Mouse (Mus musculus) hindbrain, embryonic 14.5 days (tissue): ENCODE data around the gene Cdk13. TPM values are rescaled to one million over a fixed set of nuclear protein-coding genes. Genes with fewer than 3 reads are reported as not detected.

Source experiments
- ATAC-seq: fragments of 200-750 bp; cut with Nextera tagmentation; 2 replicates; pipeline ENCODE4 v1.8.0; 2017; ENCODE audit warnings: moderate number of reproducible peaks, mild to moderate bottlenecking, moderate TSS enrichment, moderate library complexity; ENCODE audit not compliant: low FRiP score
- DNase-seq: peaks from one replicate; pipeline ENCODE4 v3.0.0-alpha.2; 2015; ENCODE audit warnings: low spot score
- H3K27ac ChIP-seq: fragments of 300-500 bp; sonication (generic); 2 replicates; pipeline ENCODE4 v1.5.1; 2014; ENCODE audit warnings: mild to moderate bottlenecking, moderate library complexity
- H3K27me3 ChIP-seq: fragments of 300-500 bp; sonication (generic); 2 replicates; pipeline ENCODE4 v1.6.1; 2014; ENCODE audit warnings: mild to moderate bottlenecking, low read length, mixed read lengths; ENCODE audit not compliant: control insufficient read depth, insufficient read depth
- H3K36me3 ChIP-seq: fragments of 300-500 bp; sonication (generic); replicated peaks from 2 replicates; pipeline ENCODE4 v1.6.1; 2014; ENCODE audit not compliant: control insufficient read depth, insufficient read depth
- H3K4me1 ChIP-seq: fragments of 300-500 bp; sonication (generic); replicated peaks from 2 replicates; pipeline ENCODE4 v1.6.1; 2014; ENCODE audit warnings: antibody characterized with exemption, low read length, mixed read lengths; ENCODE audit not compliant: control insufficient read depth, insufficient read depth
- H3K4me2 ChIP-seq: fragments of 300-500 bp; sonication (generic); replicated peaks from 2 replicates; pipeline ENCODE4 v1.6.1; 2014; ENCODE audit warnings: mild to moderate bottlenecking, moderate library complexity
- H3K4me3 ChIP-seq: fragments of 300-500 bp; sonication (generic); replicated peaks from 2 replicates; pipeline ENCODE4 v1.5.1; 2014; ENCODE audit warnings: mild to moderate bottlenecking, low read length
- H3K9ac ChIP-seq: fragments of 300-500 bp; sonication (generic); 2 replicates; pipeline ENCODE4 v1.6.1; 2014
- H3K9me3 ChIP-seq: fragments of 300-500 bp; sonication (generic); 2 replicates; pipeline ENCODE4 v1.6.1; 2016; ENCODE audit warnings: low read length; ENCODE audit not compliant: control insufficient read depth
- WGBS: fragments of 180-500 bp; shearing (Covaris S2); extraction: QIAGEN DNeasy Blood & Tissue Kit; methylation state at CpG from one replicate; pipeline ENCODE4 v1.1.7; 2014; 5-methylcytosine and 5-hydroxymethylcytosine counted together
- polyA plus RNA-seq: library from polyadenylated mRNA; unstranded; fragments of >200 nt; fragmentation: Nextera tagmentation; extraction: Ambion mirVana; gene quantifications from 2 replicates; pipeline ENCODE4 v1.2.1, GENCODE M21; 2014

Gene Cdk13
- polyA plus RNA-seq, 1 experiment from 2014 or later, result 20.3 TPM

DNA sequence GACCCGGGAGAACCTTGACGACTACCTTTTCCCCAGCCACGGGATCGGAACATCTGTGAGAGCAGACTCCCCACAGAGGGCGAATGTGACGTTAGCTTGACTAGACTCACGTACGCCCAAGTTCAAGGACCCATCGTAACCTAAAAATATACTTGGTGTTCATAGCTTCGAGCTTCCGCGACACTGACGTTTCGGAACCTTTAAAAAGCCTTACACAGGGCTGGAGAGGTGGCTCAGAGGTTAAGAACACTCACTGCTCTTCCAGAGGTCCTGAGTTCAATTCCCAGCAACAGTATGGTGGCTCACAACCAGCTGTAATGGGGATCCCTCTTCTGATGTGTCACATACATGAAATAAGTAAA lies 698 bp upstream of the Cdk13 start:
- Histone ChIP-seq H3K27me3 (no peaks in the 10 kb centered on the region), H3K9me3 (no peaks in the 10 kb centered on the region), H3K4me1 (peaks cover 17% of the 10 kb centered on the region), H3K4me3 (peak overlapping the region; percentile 99), H3K36me3 (no peaks in the 10 kb centered on the region), H3K27ac (peak overlapping the region; percentile 92), H3K4me2 (peak overlapping the region; percentile 54), H3K9ac (peak overlapping the region; percentile 73)
- WGBS, result under 1% methylated on average over 14 of the region's 14 CpGs
- ATAC-seq (no peak), DNase-seq (no peak)

DNA sequence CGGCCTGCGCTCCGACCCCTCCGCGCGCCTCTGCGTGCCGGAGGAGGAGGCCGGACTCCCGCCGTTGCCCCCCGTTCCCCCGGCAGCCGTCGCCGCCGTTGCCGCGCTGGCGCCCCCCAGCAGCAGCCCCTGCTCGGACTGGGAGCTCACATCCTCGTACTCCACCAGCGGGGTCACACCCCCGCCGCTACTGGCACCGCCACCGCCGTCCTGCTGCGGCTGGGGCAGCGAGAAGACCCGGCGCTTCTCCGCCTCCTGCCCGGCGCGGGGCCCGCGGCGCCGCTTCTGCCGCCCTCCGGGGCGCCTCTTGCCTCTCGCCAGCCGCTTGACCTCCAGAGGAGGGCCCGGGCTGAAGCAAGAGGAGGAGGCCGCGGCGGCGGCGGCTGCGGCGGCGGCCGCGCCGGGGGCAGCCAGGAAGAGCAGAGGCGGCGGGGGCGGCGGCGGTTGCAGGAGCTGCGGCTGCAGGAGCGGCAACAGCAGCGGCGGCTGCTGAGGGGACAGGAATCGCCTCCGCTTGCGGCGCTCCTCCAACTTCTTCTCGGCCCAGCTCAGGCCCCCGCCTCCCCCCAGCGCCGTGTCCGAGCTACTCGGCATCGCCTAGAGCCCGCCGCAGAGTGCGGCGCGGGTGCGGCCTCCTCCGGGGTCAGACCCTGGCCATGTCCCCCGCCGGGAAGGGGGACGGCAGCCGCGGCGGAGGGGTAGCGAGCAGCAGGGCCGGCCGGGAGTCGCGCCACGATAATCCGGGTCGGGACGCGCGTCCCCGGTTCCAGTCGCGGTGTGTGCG lies 647 bp downstream of the Cdk13 start:
- H3K27me3 ChIP-seq, result no peaks in the 10 kb centered on the region
- peak overlapping the region; percentile 99 for H3K4me3 ChIP-seq
- peak overlapping the region; percentile 92 for H3K27ac ChIP-seq
- H3K9ac ChIP-seq, result peak overlapping the region; percentile 93
- ATAC-seq (peak; percentile 28), DNase-seq (no peak)
- H3K4me2 ChIP-seq, result peak overlapping the region; percentile 99
- H3K4me1 ChIP-seq, result peaks cover 26% of the 10 kb centered on the region
- under 1% methylated on average over 80 of the region's 105 CpGs for WGBS
- H3K9me3 ChIP-seq, result no peaks in the 10 kb centered on the region
- 0 out of 2 replicates have a peak, but pooled peaks cover 4% of the 10 kb centered on the region for H3K36me3 ChIP-seq

DNA sequence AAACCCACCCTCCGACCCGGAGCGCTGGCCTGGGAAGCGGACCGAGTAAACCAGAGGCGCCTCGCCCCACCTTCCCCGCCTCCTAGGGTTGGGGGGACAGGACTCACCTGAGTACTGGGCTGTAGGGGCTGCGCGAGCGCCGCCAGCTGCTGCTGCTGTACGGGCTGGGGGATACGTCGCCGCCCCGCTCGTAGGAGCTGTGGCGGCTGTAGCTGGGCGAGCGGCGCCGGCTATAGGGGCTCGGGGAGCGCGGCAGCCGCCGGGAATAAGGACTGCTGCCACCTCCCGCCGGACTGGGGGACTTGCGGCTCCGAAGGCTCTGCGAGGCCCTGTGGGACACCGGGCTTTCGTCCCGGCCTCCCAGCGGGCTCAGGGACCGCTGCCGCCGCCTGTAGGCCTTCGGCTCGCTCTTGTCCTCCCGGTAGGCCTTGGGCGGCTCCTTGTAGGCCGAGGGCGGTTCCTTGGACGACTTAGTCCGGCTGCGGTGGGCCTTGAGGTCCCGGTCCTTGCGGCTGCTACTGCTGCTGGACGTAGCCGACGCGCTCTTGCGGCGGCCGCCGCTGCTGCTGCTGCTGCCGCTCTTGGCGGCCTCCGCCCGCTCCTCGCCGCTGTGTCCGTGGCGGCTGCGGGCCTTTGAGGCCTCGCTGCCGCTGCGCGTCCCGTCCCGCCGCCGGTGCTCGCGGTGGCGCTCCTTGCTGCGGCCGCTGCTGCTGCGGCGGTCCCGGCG lies 1.4 kb downstream of the Cdk13 start:
- H3K36me3 ChIP-seq, result 0 out of 2 replicates have a peak, but pooled peaks cover 4% of the 10 kb centered on the region
- peaks cover 26% of the 10 kb centered on the region for H3K4me1 ChIP-seq
- H3K27me3 ChIP-seq, result no peaks in the 10 kb centered on the region
- under 1% methylated on average over 82 of the region's 85 CpGs for WGBS
- H3K4me3 ChIP-seq, result peak overlapping the region; percentile 99
- H3K9ac ChIP-seq, result peak overlapping the region; percentile 93
- DNase-seq, result peak; percentile 64
- H3K4me2 ChIP-seq, result peak overlapping the region; percentile 99
- peak overlapping the region; percentile 92 for H3K27ac ChIP-seq
- H3K9me3 ChIP-seq, result no peaks in the 10 kb centered on the region
- ATAC-seq, result peak; percentile 29

DNA sequence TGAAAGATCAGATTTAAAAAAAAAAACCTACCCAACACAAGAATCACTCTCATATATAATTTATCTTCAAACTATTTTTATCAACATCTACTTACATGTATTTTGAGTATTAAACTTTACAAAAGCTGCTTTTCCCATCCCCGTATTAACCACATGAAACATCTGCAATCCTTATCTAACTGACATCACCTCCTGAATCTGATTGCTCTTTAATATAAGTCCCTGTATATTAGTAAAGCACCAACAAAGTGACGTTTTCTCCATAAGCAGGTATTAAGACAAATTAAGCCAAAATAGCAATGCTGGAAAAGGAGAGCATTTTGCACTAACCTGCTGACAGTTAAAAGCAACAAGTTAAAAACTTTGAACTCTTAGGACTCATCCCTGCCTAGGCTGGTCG lies 2.0 kb downstream of the Cdk13 start:
- Histone ChIP-seq H3K4me2 (peak overlapping the region; percentile 99), H3K27me3 (no peaks in the 10 kb centered on the region), H3K27ac (peak overlapping the region; percentile 92), H3K4me1 (peaks cover 26% of the 10 kb centered on the region), H3K9me3 (no peaks in the 10 kb centered on the region), H3K36me3 (peaks cover 4% of the 10 kb centered on the region; the same call in 1 of the 2 replicates), H3K9ac (peak overlapping the region; percentile 93), H3K4me3 (peak overlapping the region; percentile 99)
- no peak for ATAC-seq
- no peak for DNase-seq
- WGBS, result 4% methylated on average over 3 of the region's 3 CpGs

DNA sequence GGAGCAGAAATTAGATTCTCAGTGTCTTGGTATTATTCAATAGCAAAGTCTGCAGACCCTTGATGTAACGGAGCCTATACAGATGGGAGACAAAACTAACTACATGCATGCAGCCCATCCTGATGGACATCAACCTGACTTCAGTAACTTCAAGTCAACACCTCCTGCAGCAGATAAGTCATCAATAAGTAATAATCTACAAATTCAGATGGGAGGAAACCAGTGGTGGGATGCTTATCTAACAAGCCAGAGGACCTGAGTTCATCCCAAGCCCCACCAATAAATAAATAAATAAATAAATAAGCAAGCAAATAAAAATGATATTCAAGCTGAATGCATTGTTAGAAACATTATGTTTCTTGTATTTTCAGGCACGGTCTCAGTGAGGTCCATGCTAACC lies 5.2 kb downstream of the Cdk13 start:
- no peak overlapping the region for H3K4me3 ChIP-seq
- H3K27me3 ChIP-seq, result no peaks in the 10 kb centered on the region
- H3K4me2 ChIP-seq, result no peak overlapping the region
- no peak overlapping the region for H3K27ac ChIP-seq
- H3K36me3 ChIP-seq, result peaks cover 4% of the 10 kb centered on the region; the same call in 1 of the 2 replicates
- H3K9ac ChIP-seq, result no peak overlapping the region
- no peaks in the 10 kb centered on the region for H3K9me3 ChIP-seq
- ATAC-seq (no peak), DNase-seq (no peak)
- peaks cover 26% of the 10 kb centered on the region for H3K4me1 ChIP-seq
- 89% methylated on average over 2 of the region's 2 CpGs for WGBS

DNA sequence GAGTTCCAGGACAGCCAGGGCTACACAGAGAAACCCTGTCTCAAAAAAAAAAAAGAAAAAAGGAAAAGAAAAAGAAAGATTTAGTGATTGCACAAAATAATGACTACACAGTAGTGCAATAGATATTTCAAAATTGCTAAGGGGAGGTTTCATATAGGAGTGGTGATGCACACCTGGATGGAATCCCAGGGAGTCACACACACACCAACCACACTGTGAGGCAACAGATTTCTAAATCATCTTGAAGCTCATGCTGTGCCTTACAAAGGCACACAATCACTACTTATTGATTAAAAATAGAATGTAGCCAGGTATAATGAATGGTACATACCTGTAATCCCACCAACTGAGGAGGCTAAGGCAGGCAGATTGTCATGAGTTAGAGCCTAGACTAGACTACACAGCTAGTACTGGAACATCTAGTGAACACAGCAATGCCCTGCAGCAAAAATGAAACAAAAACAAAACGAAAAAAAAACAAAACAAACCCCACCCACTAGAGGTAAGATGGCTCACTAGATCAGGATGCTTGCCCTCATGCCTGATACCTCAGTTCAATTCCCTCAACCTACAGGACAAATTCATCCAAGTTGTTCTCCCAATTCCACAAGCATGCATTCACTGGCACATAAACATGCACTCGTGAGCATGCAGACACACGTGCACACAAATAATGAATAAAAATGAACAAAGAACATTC lies 9.0 kb downstream of the Cdk13 start:
- Histone ChIP-seq H3K4me1 (peaks cover 12% of the 10 kb centered on the region), H3K27me3 (no peaks in the 10 kb centered on the region), H3K9ac (no peak overlapping the region), H3K4me2 (no peak overlapping the region), H3K36me3 (peaks cover 4% of the 10 kb centered on the region; the same call in 1 of the 2 replicates), H3K27ac (no peak overlapping the region), H3K9me3 (no peaks in the 10 kb centered on the region), H3K4me3 (no peak overlapping the region)
- DNase-seq (no peak), ATAC-seq (no peak)
- 81% methylated on average over 3 of the region's 3 CpGs for WGBS

DNA sequence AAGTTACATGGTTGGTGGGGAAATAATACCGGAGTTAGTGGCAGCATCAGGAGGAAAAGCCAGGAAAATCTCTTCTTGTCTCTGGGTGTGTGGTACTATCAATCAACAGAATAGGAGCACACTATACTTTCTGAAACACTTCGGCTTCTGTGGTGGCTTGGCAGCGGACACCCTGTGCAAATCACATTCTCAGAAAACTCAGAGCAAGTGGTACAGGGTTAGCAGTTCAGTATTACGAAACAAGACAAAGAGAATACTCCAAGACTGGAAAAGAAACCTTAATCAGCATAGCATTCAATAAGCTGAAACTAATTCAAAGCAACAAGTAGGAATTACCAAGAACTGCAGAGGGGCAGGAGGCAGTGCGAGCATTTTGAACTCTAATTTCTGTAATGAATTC lies 21.3 kb downstream of the Cdk13 start:
- no peak overlapping the region for H3K27ac ChIP-seq
- H3K4me1 ChIP-seq, result no peaks in the 10 kb centered on the region
- H3K9ac ChIP-seq, result no peak overlapping the region
- H3K9me3 ChIP-seq, result no peaks in the 10 kb centered on the region
- H3K36me3 ChIP-seq, result no peaks in the 10 kb centered on the region
- 87% methylated on average over 5 of the region's 5 CpGs for WGBS
- ATAC-seq, result no peak
- H3K4me3 ChIP-seq, result no peak overlapping the region
- no peak overlapping the region for H3K4me2 ChIP-seq
- no peaks in the 10 kb centered on the region for H3K27me3 ChIP-seq
- no peak for DNase-seq

DNA sequence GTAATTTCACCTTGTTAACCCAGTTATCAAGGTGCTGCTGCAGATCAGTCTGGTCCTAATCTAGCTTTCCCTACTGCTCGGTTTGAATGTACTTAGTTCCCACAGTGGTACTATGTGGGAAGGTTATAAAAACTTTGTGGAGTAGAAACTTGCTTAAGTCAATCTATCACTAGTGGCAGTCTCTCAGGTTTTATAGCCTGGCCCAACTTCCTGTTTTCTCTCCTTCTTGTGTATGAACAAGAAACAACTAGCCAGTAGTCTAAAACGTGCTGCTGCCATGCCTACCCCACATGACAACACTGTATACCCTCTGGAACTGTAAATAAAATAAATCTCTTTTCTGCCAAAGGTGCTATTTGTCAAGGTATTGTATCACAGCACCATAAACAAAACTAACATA lies 25.0 kb downstream of the Cdk13 start:
- Histone ChIP-seq H3K4me3 (no peak overlapping the region), H3K9ac (no peak overlapping the region), H3K9me3 (no peaks in the 10 kb centered on the region), H3K27ac (no peak overlapping the region), H3K4me2 (no peak overlapping the region), H3K4me1 (no peaks in the 10 kb centered on the region), H3K36me3 (no peaks in the 10 kb centered on the region), H3K27me3 (no peaks in the 10 kb centered on the region)
- DNase-seq (no peak), ATAC-seq (no peak)
- WGBS, result 95% methylated on average over 2 of the region's 2 CpGs

DNA sequence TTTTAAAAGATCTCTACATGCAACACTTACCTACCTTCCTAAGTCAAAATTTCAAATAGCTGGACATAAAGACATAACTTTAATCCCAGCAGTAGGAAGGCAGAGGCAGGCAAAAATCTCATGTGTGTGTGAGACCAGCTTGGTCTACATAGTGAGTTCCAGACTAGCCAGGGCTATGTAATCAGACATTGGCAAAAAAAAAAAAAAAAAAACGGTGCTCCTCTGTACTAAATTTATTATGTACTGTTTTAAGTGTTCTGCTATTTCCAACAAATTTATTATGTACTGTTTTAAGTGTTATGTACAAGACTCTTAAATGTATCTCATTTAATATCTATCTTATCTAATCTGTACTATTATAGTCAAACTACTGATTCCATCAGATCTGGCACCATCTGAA lies 28.6 kb downstream of the Cdk13 start:
- no peaks in the 10 kb centered on the region for H3K27me3 ChIP-seq
- ATAC-seq (no peak), DNase-seq (no peak)
- H3K4me3 ChIP-seq, result no peak overlapping the region
- no peak overlapping the region for H3K4me2 ChIP-seq
- peaks cover 9% of the 10 kb centered on the region; the same call in 1 of the 2 replicates for H3K36me3 ChIP-seq
- H3K27ac ChIP-seq, result no peak overlapping the region
- 100% methylated on average over 1 of the region's 1 CpGs for WGBS
- H3K4me1 ChIP-seq, result no peaks in the 10 kb centered on the region
- no peak overlapping the region for H3K9ac ChIP-seq
- no peaks in the 10 kb centered on the region for H3K9me3 ChIP-seq
